Mouse (Mus musculus): ENCODE results near the gene Sesn1. TPM values are rescaled to one million over a fixed set of nuclear protein-coding genes. Genes with fewer than 3 reads are reported as not detected.

Sesn1 gene
- polyA plus RNA-seq, 1 experiment, result 9.7 TPM

DNA sequence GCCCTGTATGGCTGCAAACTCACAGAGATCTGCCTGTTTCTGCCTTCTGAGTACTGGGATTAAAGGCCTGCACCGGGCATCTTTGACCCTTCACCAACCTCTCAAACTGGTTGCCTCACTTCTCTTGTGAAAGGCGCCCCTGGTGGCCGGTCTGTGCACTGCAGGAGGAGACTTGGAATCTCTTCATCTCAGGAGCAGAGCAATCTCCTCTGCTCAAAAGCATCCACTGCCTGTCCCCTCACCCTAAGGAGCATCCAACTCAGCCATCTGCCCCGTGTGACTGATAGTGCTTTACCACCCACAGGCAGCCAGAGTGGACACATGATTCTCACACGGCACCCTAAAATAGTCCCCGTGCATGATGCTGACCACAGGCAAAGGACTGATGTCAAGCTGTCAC is 123.8 kb downstream of the Sesn1 start:
- no peak for TF ChIP-seq SRF (IDR thresholded peaks at IDR 0.05; ENCODE audit: control insufficient read depth, insufficient read length, low read depth)
- no peak for TF ChIP-seq POLR2A (IDR thresholded peaks at IDR 0.05; ENCODE audit: insufficient read length, low read depth)
- no peak overlapping the region for H3K4me2 ChIP-seq (ENCODE audit: low read depth)

GRCm38 (mm10) chr10:41934633-41935475 is 125.1 kb downstream of the Sesn1 start:
- peak overlapping the region; percentile 87 for H3K4me2 ChIP-seq (ENCODE audit: low read depth)
- H3K36me3 ChIP-seq (ENCODE audit: control insufficient read depth, insufficient read depth), result no peaks in the 10 kb centered on the region
- H3K27me3 ChIP-seq (ENCODE audit: control insufficient read depth, insufficient read depth, insufficient read length), result peaks cover 5% of the 10 kb centered on the region
- no peak overlapping the region for H3ac ChIP-seq (ENCODE audit: control insufficient read depth, insufficient read length)
- TF ChIP-seq TCF12 (IDR thresholded peaks at IDR 0.05; ENCODE audit: insufficient read depth, poor library complexity, severe bottlenecking) (no peak), USF1 (IDR thresholded peaks at IDR 0.05; ENCODE audit: low read depth) (no peak), MYOD1 (IDR thresholded peaks at IDR 0.05; ENCODE audit: control insufficient read depth in 1 of 3, insufficient read length in 2 of 3, low read depth in 2 of 3) (peak in 2 of 3 experiments; percentile 11 to 47), POLR2A (IDR thresholded peaks at IDR 0.05; ENCODE audit: insufficient read length, low read depth) (no peak), CEBPB (IDR thresholded peaks at IDR 0.05; ENCODE audit: insufficient read depth, poor library complexity, severe bottlenecking) (no peak), POLR2AphosphoS2 (IDR thresholded peaks at IDR 0.05; ENCODE audit: insufficient read length, low read depth) (no peak), MAX (IDR thresholded peaks at IDR 0.05; ENCODE audit: low read depth) (no peak), SRF (IDR thresholded peaks at IDR 0.05; ENCODE audit: control insufficient read depth, insufficient read length, low read depth) (no peak), E2F4 (IDR thresholded peaks at IDR 0.05; ENCODE audit: insufficient read depth) (no peak), MYOG (IDR thresholded peaks at IDR 0.05; ENCODE audit: control insufficient read depth in 1 of 3, insufficient read depth in 1 of 3, insufficient read length in 2 of 3, low read depth in 2 of 3) (peak in 1 of 3 experiments; percentile 72), REST (IDR thresholded peaks at IDR 0.05; ENCODE audit: insufficient read depth, insufficient read length) (peak; percentile 69), TCF3 (IDR thresholded peaks at IDR 0.05; ENCODE audit: insufficient read length, low read depth) (no peak)
- H3K79me2 ChIP-seq (ENCODE audit: control insufficient read depth, insufficient read depth), result no peaks in the 10 kb centered on the region
- H3K4me3 ChIP-seq, result no peak overlapping the region

More for the DNA sequence above, 123.8 kb downstream of the Sesn1 start:
- no peaks in the 10 kb centered on the region for H3K79me2 ChIP-seq (ENCODE audit: control insufficient read depth, insufficient read depth)
- no peak overlapping the region for H3ac ChIP-seq (ENCODE audit: control insufficient read depth, insufficient read length)
- H3K27me3 ChIP-seq (ENCODE audit: control insufficient read depth, insufficient read depth, insufficient read length), result peaks cover 5% of the 10 kb centered on the region
- H3K4me3 ChIP-seq, result no peak overlapping the region
- no peaks in the 10 kb centered on the region for H3K36me3 ChIP-seq (ENCODE audit: control insufficient read depth, insufficient read depth)

- Histone ChIP-seq H3K4me3 (no peak overlapping the region), H3ac (ENCODE audit: control insufficient read depth, insufficient read length) (no peak overlapping the region), H3K36me3 (ENCODE audit: control insufficient read depth, insufficient read depth) (no peaks in the 10 kb centered on the region), H3K27me3 (ENCODE audit: control insufficient read depth, insufficient read depth, insufficient read length) (peaks cover under 1% of the 10 kb centered on the region), H3K79me2 (ENCODE audit: control insufficient read depth, insufficient read depth) (no peaks in the 10 kb centered on the region), H3K4me2 (ENCODE audit: low read depth) (peak overlapping the region; percentile 87)
- TF ChIP-seq E2F4 (IDR thresholded peaks at IDR 0.05; ENCODE audit: insufficient read depth) (no peak), REST (IDR thresholded peaks at IDR 0.05; ENCODE audit: insufficient read depth, insufficient read length) (no peak), USF1 (IDR thresholded peaks at IDR 0.05; ENCODE audit: low read depth) (no peak), SRF (IDR thresholded peaks at IDR 0.05; ENCODE audit: control insufficient read depth, insufficient read length, low read depth) (no peak), CEBPB (IDR thresholded peaks at IDR 0.05; ENCODE audit: insufficient read depth, poor library complexity, severe bottlenecking) (no peak), POLR2A (IDR thresholded peaks at IDR 0.05; ENCODE audit: insufficient read length, low read depth) (no peak)
Observed at GRCm38 (mm10) chr10:41935476-41935829, 125.7 kb downstream of the Sesn1 start.

DNA sequence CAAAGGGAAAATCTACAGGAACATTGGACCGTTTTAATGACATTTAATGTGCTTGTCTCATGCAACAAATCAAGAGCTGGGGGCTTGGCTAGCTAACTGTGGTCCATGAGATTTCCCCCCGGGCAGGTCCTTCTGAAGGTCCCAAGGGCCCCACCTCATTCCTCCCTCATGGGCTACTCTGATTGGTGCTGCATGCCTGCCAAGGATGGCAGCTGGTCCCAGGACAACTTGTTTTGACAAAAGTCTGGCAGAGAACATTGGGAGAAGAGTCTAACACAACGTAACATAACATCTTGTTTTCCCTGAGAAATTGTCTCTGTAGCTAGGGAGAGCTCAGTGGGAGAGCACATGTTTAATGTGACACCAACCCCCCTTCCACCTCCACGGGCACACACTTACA is 126.4 kb downstream of the Sesn1 start:
- no peak overlapping the region for H3K4me2 ChIP-seq (ENCODE audit: low read depth)
- H3ac ChIP-seq (ENCODE audit: control insufficient read depth, insufficient read length), result no peak overlapping the region
- TF ChIP-seq SRF (IDR thresholded peaks at IDR 0.05; ENCODE audit: control insufficient read depth, insufficient read length, low read depth) (no peak), REST (IDR thresholded peaks at IDR 0.05; ENCODE audit: insufficient read depth, insufficient read length) (no peak), E2F4 (IDR thresholded peaks at IDR 0.05; ENCODE audit: insufficient read depth) (no peak), MAX (IDR thresholded peaks at IDR 0.05; ENCODE audit: low read depth) (no peak), TCF12 (IDR thresholded peaks at IDR 0.05; ENCODE audit: insufficient read depth, poor library complexity, severe bottlenecking) (no peak), MYOD1 (IDR thresholded peaks at IDR 0.05; ENCODE audit: control insufficient read depth in 1 of 3, insufficient read length in 2 of 3, low read depth in 2 of 3) (no peak), TCF3 (IDR thresholded peaks at IDR 0.05; ENCODE audit: insufficient read length, low read depth) (no peak), POLR2AphosphoS2 (IDR thresholded peaks at IDR 0.05; ENCODE audit: insufficient read length, low read depth) (no peak), MYOG (IDR thresholded peaks at IDR 0.05; ENCODE audit: control insufficient read depth in 1 of 3, insufficient read depth in 1 of 3, insufficient read length in 2 of 3, low read depth in 2 of 3) (no peak), CEBPB (IDR thresholded peaks at IDR 0.05; ENCODE audit: insufficient read depth, poor library complexity, severe bottlenecking) (no peak), USF1 (IDR thresholded peaks at IDR 0.05; ENCODE audit: low read depth) (no peak), POLR2A (IDR thresholded peaks at IDR 0.05; ENCODE audit: insufficient read length, low read depth) (no peak)
- H3K27me3 ChIP-seq (ENCODE audit: control insufficient read depth, insufficient read depth, insufficient read length), result no peaks in the 10 kb centered on the region
- H3K4me3 ChIP-seq, result no peak overlapping the region
- H3K36me3 ChIP-seq (ENCODE audit: control insufficient read depth, insufficient read depth), result no peaks in the 10 kb centered on the region
- H3K79me2 ChIP-seq (ENCODE audit: control insufficient read depth, insufficient read depth), result no peaks in the 10 kb centered on the region

GRCm38 (mm10) chr10:41937176-41937575 is 127.4 kb downstream of the Sesn1 start:
- no peak overlapping the region for H3ac ChIP-seq (ENCODE audit: control insufficient read depth, insufficient read length)
- H3K36me3 ChIP-seq (ENCODE audit: control insufficient read depth, insufficient read depth), result no peaks in the 10 kb centered on the region
- no peaks in the 10 kb centered on the region for H3K79me2 ChIP-seq (ENCODE audit: control insufficient read depth, insufficient read depth)
- H3K4me2 ChIP-seq (ENCODE audit: low read depth), result no peak overlapping the region
- TF ChIP-seq POLR2AphosphoS2 (IDR thresholded peaks at IDR 0.05; ENCODE audit: insufficient read length, low read depth), result no peak
- no peak for TF ChIP-seq MYOD1 (IDR thresholded peaks at IDR 0.05; ENCODE audit: control insufficient read depth in 1 of 3, insufficient read length in 2 of 3, low read depth in 2 of 3)
- TF ChIP-seq MYOG (IDR thresholded peaks at IDR 0.05; ENCODE audit: control insufficient read depth in 1 of 3, insufficient read depth in 1 of 3, insufficient read length in 2 of 3, low read depth in 2 of 3), result no peak
- TF ChIP-seq MAX (IDR thresholded peaks at IDR 0.05; ENCODE audit: low read depth), result no peak
- TF ChIP-seq CEBPB (IDR thresholded peaks at IDR 0.05; ENCODE audit: insufficient read depth, poor library complexity, severe bottlenecking), result no peak
- TF ChIP-seq POLR2A (IDR thresholded peaks at IDR 0.05; ENCODE audit: insufficient read length, low read depth), result no peak
- no peak for TF ChIP-seq REST (IDR thresholded peaks at IDR 0.05; ENCODE audit: insufficient read depth, insufficient read length)
- no peak for TF ChIP-seq USF1 (IDR thresholded peaks at IDR 0.05; ENCODE audit: low read depth)
- TF ChIP-seq SRF (IDR thresholded peaks at IDR 0.05; ENCODE audit: control insufficient read depth, insufficient read length, low read depth), result no peak
- no peak for TF ChIP-seq E2F4 (IDR thresholded peaks at IDR 0.05; ENCODE audit: insufficient read depth)
- no peak for TF ChIP-seq TCF12 (IDR thresholded peaks at IDR 0.05; ENCODE audit: insufficient read depth, poor library complexity, severe bottlenecking)
- TF ChIP-seq TCF3 (IDR thresholded peaks at IDR 0.05; ENCODE audit: insufficient read length, low read depth), result no peak
- no peaks in the 10 kb centered on the region for H3K27me3 ChIP-seq (ENCODE audit: control insufficient read depth, insufficient read depth, insufficient read length)
- H3K4me3 ChIP-seq, result no peak overlapping the region

All from myocyte (in vitro differentiated cells).